Mouse (Mus musculus) adrenal gland, postnatal 14 days (tissue): Measurements from ENCODE around the gene Timd4. TPM values are rescaled to one million over a fixed set of nuclear protein-coding genes. Genes with fewer than 3 reads are reported as not detected.

Experiments
- DNase-seq: peaks from one replicate; pipeline ENCODE4 v3.0.0; 2021; ENCODE audit warnings: mixed read lengths
- long read RNA-seq, 2 experiments: library from polyadenylated mRNA; stranded (forward); transcript quantifications; one replicate each; pipeline ENCODE4 v2.0.0; 2021
- total RNA-seq: library from RNA; stranded (reverse); gene quantifications from 2 replicates; pipeline ENCODE4 v1.2.3, GENCODE M21; 2021

The Timd4 gene
- 1.4 and 11.1 TPM in 2 replicates for total RNA-seq
- long read RNA-seq, experiment 1: 0 reads
- long read RNA-seq, experiment 2: 0 reads

DNA sequence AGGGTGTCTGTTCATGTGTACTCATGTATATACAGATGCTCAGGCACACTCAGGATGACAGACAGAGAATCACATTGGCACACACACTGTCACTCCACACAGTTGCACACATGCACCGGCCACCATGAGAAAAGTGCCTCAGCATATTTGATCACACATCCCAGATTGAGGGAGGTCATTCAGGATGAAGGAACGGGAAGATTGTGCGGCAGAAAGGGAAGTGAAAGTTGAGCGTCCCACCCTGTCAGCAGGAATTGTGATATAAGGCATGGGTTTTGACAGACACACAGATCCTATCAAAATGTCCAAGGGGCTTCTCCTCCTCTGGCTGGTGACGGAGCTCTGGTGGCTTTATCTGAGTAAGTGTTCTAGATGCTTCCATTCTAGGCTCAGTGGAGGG lies at the start of gene Timd4:
TSS of gene Timd4 (plus strand) at position 290 of the 400 bp plus-strand sequence.
- DNase-seq: no peak

DNA sequence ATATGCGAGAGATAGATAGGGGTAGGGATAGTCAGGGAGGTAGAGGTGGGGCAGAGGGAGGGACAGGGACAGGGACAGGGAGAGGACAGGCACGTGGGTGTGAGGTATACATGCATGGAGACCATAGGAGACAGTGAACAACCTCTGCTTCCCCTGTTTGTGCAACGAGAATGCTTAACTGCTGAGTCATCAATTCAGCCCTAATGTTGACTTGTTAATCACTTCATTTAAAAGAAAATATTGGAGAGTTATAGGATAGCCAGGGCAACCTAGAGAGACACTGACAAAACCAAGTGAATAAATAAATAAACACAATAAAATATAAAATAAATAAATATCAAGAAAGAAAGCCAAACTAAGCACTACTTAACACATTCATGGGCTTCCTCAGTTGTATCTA lies 33.7 kb upstream of the Timd4 start:
- no peak for DNase-seq

DNA sequence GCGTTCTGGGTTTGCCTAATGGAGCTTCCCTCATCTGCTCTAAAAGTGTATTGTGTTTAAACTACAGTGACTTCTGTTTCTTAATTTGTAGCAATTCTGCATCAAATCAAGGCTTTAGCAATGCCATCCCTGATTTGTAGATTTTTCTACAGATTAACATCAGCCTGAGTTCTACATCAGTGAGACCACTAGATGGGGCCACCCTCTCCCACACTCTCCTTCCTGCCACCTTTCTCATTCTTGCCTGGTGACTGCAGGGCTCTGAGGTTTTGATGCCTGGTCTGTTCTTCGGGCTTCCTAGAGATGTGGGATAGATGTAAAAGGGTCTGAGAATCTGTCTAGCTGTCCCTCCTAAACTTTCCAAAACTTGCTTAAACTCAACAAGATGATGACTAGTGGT lies 30.8 kb upstream of the Timd4 start:
- no peak for DNase-seq

DNA sequence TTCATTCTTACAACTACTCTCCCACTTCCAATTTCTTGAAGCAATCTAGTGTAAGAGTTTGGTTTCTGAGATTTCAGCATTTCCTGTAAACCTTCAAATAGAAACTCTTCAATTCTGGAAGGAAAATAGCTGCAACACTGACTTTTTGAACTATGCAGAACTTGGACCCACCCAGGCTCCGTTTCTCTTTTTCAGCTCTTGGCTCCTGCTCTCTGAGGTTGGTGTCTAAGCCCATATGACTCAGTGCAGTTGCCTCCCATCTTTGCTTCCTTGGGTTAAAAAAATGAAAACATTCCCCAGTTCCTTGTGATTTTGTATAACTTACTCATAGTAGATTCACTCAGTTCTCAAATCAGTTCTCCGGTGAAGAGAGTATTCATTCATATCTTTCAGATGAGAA lies 6.2 kb upstream of the Timd4 start:
- DNase-seq: no peak

DNA sequence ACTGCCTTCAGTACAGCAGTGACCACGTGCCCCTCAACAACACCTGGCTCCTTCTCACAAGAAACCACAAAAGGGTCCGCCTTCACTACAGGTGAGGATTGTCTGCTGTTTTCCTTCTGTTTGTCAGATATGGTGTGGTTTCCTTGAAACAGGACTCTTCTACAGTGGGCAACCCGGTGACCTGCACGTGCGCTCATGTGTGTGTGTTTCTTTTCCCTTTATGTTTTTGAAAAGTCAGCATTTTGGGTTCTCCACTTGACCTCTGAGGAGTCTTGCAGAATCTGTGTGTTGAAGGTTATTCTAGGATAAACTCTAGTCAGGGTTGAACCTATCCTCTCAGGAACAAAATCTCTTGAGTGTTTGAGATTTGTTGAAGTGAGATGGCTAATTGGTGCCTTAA lies 7.1 kb downstream of the Timd4 start:
- DNase-seq: no peak

DNA sequence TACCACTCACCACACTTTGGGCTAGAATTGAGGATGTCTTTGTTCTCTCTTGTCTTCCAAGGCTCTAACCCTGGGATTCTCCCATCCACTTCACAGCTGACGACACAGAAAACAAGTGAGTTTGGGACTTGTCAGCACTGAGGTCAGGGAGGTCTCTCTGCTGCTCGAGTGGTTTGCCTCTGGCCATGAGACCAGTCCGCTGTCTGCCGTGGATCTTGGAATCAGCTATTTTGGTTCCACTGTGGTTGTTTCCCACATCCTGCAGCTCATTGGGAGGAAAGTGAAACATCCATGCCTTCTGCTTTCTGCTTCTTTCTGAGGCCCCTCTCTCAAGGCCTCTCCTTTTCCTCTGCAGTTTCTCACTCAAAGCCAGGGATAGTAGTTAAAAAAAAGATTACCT lies 9.3 kb downstream of the Timd4 start:
- DNase-seq: no peak

DNA sequence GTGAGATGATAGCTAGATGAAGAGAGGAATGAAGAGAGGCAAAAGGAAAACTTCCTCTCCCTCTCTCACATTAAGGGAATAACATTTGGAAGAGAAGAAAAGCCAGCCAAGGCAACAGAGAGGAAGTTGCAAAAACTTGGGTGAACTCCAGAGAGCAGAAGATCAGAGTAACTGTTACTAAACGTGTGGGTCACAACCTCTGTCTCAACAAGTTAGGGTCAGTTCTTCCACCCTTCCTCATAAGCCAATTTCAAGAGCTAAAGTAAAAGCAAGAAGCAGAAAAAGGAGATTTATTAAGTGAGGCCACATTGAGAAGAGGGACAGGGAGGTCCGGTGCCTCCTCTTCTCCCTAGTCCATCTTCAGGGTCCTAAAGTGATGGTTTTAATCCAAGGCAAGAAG lies 19.7 kb downstream of the Timd4 start:
- no peak for DNase-seq

DNA sequence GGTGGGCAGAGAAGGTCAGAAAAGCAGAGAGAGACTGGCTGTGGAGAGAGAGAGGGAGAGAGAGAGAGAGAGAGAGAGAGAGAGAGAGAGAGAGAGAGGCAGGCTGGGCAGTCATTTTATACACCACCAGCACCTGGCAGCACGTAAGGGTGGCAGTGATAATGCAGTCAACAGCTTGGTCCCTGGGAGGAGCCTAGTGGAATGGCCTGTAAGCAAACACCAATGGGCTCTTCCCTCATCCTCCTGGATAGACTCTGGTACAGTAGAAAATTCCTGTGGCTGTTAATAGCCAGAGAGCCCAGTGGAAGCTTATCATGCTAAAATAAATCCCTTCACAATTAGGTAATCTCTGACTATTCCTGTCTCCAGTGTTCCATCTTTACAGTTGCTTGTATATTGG lies 24.5 kb downstream of the Timd4 start:
- no peak for DNase-seq

DNA sequence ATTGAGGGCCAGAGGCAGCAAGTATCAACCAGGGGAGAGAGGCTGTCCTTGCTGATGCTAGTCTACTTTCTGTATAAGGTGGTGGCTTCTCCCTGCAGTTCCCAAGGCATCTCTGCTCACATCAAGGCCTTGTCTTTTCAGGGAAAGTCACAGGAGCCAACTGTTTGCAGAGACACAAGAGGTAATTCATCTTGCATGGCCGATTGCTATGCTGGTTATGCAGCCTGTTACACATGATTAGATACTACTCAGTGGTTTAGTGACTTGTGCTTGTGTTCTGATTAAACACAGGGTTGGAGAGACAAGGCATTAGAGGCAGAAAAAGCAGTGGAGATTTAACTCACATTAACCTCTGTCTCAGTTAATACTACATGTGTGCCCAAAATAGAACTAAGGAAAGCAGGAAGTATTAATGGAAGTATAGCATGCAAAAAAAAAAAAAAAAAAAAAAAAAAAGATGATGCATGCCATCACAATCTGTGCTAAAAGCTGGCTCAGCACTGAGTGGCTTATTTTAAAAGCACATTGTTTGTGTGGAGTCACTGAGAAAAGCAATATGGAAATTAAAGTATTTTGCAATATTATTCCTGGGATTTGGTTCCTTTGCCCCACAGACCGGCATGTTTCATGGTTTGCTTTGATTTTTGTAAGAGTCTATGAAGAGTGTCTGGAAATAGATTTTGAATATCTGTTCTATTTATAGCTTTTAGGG lies 31.6 kb downstream of the Timd4 start:
- DNase-seq: no peak

DNA sequence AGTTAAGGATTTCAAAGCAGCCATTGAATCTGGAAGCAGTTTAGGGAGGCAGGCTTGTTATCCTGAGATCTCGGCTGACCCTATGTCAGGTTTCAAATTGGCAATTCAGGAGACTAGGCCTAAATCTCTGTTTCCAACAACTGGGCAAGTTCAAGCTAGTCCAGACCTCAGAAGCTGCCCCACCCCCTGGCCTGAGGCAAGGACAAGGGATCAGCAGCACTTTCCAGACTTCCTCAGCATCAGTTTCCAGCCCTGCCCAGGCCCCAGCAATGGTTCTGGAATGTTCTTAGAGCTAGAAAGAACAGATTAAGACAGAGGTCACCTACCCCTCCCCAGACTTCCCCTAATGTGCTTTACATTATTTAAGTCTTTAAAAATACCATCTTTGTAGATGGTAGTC lies 36.1 kb downstream of the Timd4 start:
- no peak for DNase-seq

DNA sequence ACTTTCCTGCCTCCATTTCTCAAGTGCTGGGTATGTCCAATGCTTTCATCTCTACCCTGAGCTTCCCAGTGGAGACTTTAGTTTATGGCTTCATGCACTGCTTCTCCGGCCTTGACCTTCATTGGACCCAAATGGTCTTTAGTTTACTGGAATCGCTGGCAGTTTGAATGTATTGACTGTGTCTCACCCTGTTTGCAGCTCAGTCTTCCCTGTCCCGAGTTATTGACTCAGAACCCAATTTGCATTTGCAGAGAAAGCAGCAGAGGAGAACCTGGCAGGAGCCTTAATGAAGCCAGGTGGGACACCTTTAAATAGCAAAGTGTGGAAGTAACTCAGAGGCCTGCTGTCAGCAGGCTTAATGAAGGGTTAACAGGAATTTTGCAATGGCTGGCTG lies 37.2 kb downstream of the Timd4 start:
- DNase-seq: no peak

DNA sequence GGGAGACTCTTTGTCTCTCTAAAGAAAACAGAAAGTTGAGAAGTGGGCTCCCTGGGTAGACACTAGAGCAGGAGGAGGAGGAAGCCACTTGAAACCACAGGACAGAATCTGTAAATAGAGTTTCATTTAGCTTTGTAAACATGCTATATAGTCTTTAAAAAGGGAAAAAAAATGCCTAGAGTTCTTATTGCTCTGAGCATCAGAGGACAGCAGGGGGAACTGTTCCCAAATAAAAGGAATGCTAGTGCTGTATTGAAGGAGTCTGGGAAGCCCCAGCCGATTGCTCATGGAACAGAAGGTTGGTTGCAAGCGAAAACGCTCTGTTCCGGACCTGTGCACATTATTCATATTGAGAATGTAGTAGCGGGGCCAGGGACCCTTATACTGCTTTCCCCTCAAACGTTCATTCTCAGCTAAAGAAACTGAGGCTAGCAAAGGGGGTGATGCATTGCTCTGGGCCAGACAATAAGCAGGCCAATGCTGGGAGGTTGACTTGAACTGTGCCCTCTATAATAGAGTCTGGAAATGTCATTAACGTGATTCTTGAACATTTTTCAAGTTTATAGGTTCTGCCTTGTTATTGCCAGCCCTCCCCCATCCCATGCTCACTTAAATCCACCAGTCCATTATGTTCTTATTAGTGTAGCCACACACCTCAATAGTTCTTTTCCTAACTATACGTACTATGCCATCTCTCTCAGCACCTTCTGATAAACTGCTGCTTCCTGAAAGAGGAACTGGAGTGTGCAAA lies 37.8 kb downstream of the Timd4 start:
- DNase-seq: peak; percentile 10

DNA sequence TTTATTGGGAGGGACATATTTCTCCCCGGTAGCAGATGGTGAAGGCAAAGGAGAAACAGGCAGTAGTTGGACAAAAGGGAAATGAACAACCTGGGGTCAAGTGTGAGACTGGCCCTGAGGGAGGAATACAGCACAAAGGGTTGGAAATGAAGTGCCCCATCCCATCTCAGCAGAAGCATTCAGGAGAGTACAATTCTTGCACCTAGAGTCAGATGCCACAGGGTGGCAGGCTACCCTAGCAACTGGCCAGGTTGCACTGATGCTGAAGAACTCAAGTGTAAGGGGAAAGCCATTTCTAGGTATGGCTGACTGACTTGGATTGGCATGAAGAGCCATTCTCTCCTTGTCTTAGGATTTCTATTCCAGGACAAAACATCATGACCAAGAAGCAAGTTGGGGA lies 54.2 kb downstream of the Timd4 start:
- DNase-seq: peak; percentile 11

DNA sequence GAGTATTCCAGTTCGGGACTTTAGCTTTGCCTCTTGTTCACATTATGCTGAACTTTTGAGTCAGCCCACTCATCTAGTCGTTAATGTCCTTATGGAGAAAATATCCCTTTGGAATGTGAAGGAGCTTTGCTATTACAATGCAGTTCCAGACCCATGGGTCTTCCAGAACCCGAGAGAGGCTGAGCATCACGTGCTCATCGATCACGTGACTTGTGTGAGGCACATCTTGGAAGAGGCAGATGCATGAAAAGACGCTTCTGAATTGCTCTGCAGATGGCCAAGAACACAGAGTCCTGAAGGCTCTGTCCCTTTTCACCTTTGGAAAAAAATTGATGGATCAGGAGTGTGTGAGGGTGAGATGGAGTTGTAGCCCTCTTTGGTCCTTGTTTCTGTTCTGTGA lies 58.0 kb downstream of the Timd4 start:
- no peak for DNase-seq

DNA sequence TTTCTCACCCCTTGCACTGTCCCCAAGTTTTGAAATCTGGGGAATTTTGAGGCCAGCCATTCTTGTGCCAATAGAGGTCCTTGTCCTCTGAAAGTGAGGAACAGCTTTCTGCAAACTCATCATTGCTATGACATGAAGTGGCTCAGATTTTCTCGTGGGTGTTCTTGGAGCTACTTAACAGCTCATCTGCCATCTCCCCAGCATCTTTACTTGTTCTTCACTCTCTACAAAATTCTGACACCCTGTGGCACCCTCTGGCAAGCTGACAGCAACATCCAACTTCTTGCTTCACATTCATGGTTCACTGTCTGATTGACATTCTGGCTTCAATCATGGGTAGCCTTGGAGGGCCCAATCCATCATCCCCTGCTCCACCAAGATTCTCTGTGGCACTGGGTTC lies 65.2 kb downstream of the Timd4 start:
- no peak for DNase-seq

DNA sequence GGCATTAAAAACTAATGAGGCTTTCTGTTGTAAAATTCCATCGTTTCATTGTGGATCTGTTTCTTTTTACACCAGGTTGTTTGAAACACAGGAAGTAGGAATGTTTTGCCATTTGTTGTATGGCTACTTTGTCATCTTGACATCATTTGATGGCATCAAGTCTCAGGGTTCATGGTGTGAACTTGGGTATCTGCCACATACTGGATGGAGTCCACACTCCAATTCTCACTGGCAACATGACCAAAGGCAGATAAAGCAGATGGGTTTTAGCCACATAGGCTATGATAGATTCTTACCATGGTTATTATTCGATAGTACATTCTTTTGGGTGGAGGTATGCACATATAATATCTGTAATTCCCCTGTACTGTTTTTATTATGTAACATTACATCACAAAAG lies 71.9 kb downstream of the Timd4 start:
- DNase-seq: no peak

DNA sequence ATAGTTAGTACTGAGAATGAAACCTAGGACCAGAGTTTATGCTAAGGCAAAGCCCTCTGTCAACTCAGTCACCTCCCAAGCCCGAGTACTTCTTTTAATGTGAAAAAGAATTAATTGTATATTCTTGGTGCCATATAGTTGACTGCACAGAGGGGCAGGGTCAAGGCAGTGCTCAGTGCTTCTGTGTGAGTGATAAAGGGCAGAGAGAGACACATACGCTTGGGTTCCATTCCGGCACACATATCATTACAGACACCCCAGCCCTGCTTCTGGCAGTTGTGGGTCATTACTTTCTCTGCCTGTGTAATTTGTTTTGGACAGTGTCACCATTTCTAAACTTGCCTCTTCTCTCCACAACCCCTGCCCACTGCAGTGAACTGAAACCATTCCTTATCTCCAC lies 78.5 kb downstream of the Timd4 start:
- no peak for DNase-seq

Other genes starting within 250 kb of the Timd4 start
- gene BC053393, start 239.3 kb upstream of the Timd4 start, total RNA-seq: not detected in 2 replicates
- gene Dppa1, start 181.5 kb upstream of the Timd4 start, total RNA-seq: not detected in 2 replicates
- 0.79 and 9.1 TPM in 2 replicates for gene Timd2, start 103.7 kb upstream of the Timd4 start, total RNA-seq
- 0.64 TPM in 1 of 2 replicates, not detected in the other for gene Havcr1, start 75.7 kb upstream of the Timd4 start, total RNA-seq